ENCODE assay signal across 18 mouse cellular contexts in the genomic region with DNA sequence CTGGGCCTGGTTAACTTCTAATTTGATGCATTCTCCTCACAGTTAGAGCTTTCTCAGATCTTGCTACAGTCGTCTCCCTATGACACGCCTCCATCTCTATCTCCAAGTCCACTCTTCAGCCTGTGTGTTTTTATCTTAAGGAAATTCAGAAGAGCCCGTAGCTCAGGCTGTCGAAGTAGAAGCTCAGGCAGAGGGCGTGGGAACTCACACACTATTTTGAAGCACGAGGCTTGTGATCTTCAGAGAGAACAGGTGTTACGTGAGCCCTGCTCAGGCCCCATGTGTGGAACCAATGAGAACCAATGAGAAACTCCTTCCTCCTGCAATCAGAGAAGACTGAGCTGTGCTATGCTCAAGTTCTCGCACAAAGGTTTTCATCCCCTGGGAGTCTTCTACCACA.
DNase-seq lines count a peak whose midpoint lies in the region; ATAC-seq and TF ChIP-seq lines count a peak whose summit lies in the region.
"Had no signal": no experiment of that assay in that cellular context is flagged by ENCODE, and none has a peak within 500 bp of the region (broad histone marks: within the 10 kb centered on the region; RNA-seq: fewer than 3 reads in every experiment).

No protein-coding gene starts in this region.

- H3K4me1 ChIP-seq in heart, embryonic 11.5 days (ENCODE audit: control insufficient read depth, insufficient read depth, low read length): no peaks in the 10 kb centered on the region; the same call in 1 of the 2 replicates
- H3K4me1 ChIP-seq: embryonic facial prominence, embryonic 15.5 days; hindbrain, embryonic 10.5 days; limb, embryonic 15.5 days; liver, embryonic 15.5 days; midbrain, embryonic 12.5 days had no signal

- no peak overlapping the region for H3K4me2 ChIP-seq in heart, embryonic 11.5 days
- H3K4me2 ChIP-seq: embryonic facial prominence, embryonic 15.5 days; limb, embryonic 15.5 days; liver, embryonic 15.5 days; midbrain, embryonic 12.5 days had no signal

- H3K4me3 ChIP-seq in heart, embryonic 11.5 days (ENCODE audit: low read depth, low read length): no peak overlapping the region
- H3K4me3 ChIP-seq in left cerebral cortex, adult 2 months: no peak overlapping the region
- H3K4me3 ChIP-seq: embryonic facial prominence, embryonic 15.5 days; heart, adult 2 months; hindbrain, embryonic 10.5 days; limb, embryonic 15.5 days; liver, embryonic 15.5 days; midbrain, embryonic 12.5 days had no signal

- no peak for TF ChIP-seq CTCF in left cerebral cortex, adult 2 months (IDR thresholded peaks at IDR 0.05)

- peak; percentile 73 for DNase-seq in heart, adult 11 months
- peak; percentile 30 to 52 for DNase-seq in left cerebral cortex, postnatal 14 days (ENCODE audit: low spot score in 2 of 2)
- DNase-seq in left cerebral cortex, adult 2 months (ENCODE audit: extremely low spot score in 1 of 2, low spot score in 2 of 2): no peak
- DNase-seq in right cerebral cortex, postnatal 25 days: peak; percentile 15
- DNase-seq in right cerebral cortex, postnatal 4 days: no peak
- no peak for DNase-seq in ovary, adult 18-20 months (ENCODE audit: low spot score)
- DNase-seq: gastrocnemius, postnatal 14 days; heart, adult 2 months; thymus, postnatal 14 days had no signal

- H3K36me3 ChIP-seq in heart, embryonic 11.5 days (ENCODE audit: control insufficient read depth, insufficient read depth, low read length): no peaks in the 10 kb centered on the region
- H3K36me3 ChIP-seq: embryonic facial prominence, embryonic 15.5 days; hindbrain, embryonic 10.5 days; limb, embryonic 15.5 days; liver, embryonic 15.5 days; midbrain, embryonic 12.5 days had no signal

- no peak for ATAC-seq in heart, embryonic 11.5 days (replicated peaks; ENCODE audit: insufficient number of reproducible peaks, low FRiP score, low TSS enrichment)
- ATAC-seq: forebrain, embryonic 16.5 days; intestine, embryonic 16.5 days; lung, postnatal 0 days had no signal

- WGBS in heart, embryonic 11.5 days (ENCODE audit: insufficient replicate concordance): 49% methylated on average over 8 of the region's 8 CpGs

- intact Hi-C loops in left cerebral cortex, postnatal 14 days (cut with DNase I): loop anchor here (10.0 kb wide), 3 partner anchors 353 to 733 kb away; no protein-coding TSS in a partner anchor
- intact Hi-C loops in left cerebral cortex, adult 2 months (cut with DNase I): loop anchor here (10.0 kb wide), 1 partner anchor 353 kb away; no protein-coding TSS in a partner anchor

- no peaks in the 10 kb centered on the region for H3K27me3 ChIP-seq in heart, embryonic 11.5 days (ENCODE audit: control insufficient read depth, insufficient read depth, low read length)
- H3K27me3 ChIP-seq: embryonic facial prominence, embryonic 15.5 days; limb, embryonic 15.5 days; liver, embryonic 15.5 days had no signal

- no peak overlapping the region for H3K27ac ChIP-seq in heart, embryonic 11.5 days (ENCODE audit: low read depth, low read length)
- no peak overlapping the region for H3K27ac ChIP-seq in left cerebral cortex, adult 2 months
- H3K27ac ChIP-seq: embryonic facial prominence, embryonic 15.5 days; heart, adult 2 months; hindbrain, embryonic 10.5 days; limb, embryonic 15.5 days; liver, embryonic 15.5 days; midbrain, embryonic 12.5 days had no signal

- no peak overlapping the region for H3K9ac ChIP-seq in heart, embryonic 11.5 days (ENCODE audit: low read depth, low read length)
- H3K9ac ChIP-seq: embryonic facial prominence, embryonic 15.5 days; limb, embryonic 15.5 days; liver, embryonic 15.5 days; midbrain, embryonic 12.5 days had no signal

- no peaks in the 10 kb centered on the region for H3K9me3 ChIP-seq in heart, embryonic 11.5 days (replicated peaks; ENCODE audit: control insufficient read depth, low read length)
- H3K9me3 ChIP-seq: embryonic facial prominence, embryonic 15.5 days; hindbrain, embryonic 10.5 days; limb, embryonic 15.5 days; liver, embryonic 15.5 days; midbrain, embryonic 12.5 days had no signal

Comparison
In these comparisons a context has a peak if more than half of its experiments do, and no peak if none do; other contexts are left out.
1. DNase-seq: peak in heart, adult 11 months (single experiment), left cerebral cortex, postnatal 14 days (2 of 2) and right cerebral cortex, postnatal 25 days (single experiment); none in left cerebral cortex, adult 2 months (0 of 2), right cerebral cortex, postnatal 4 days (single experiment) and ovary, adult 18-20 months (single experiment).